Mouse (Mus musculus) limb, embryonic 13.5 days (tissue): ENCODE measurements around the gene Tmem129. TPM values are rescaled to one million over a fixed set of nuclear protein-coding genes. Genes with fewer than 3 reads are reported as not detected.

Source experiments
- polyA plus RNA-seq: library from polyadenylated mRNA; unstranded; fragments of >200 nt; fragmentation: Nextera tagmentation; extraction: Ambion mirVana; gene quantifications from 2 replicates; pipeline ENCODE4 v1.2.1, GENCODE M21; 2015

Tmem129 gene
- polyA plus RNA-seq, 1 experiment from 2014 or later, result 46.0 TPM

Other genes starting within 250 kb of the Tmem129 start
- not detected in 2 replicates for gene Nkx1-1, start 224.4 kb downstream of the Tmem129 start, polyA plus RNA-seq
- 69.6 and 80.0 TPM in 2 replicates for gene Fam53a, start 28.8 kb downstream of the Tmem129 start, polyA plus RNA-seq
- gene Gm9903, start 28.5 kb downstream of the Tmem129 start, polyA plus RNA-seq, result 0.56 and 0.66 TPM in 2 replicates
- gene Slbp, start 5.8 kb downstream of the Tmem129 start, polyA plus RNA-seq, result 252 and 254 TPM in 2 replicates
- gene Tacc3, start 288 bp downstream of the Tmem129 start, polyA plus RNA-seq, result 196 and 197 TPM in 2 replicates
- gene Fgfr3, start 63.3 kb upstream of the Tmem129 start, polyA plus RNA-seq, result 39.1 and 40.7 TPM in 2 replicates
- 43.6 and 48.2 TPM in 2 replicates for gene Letm1, start 124.4 kb upstream of the Tmem129 start, polyA plus RNA-seq
- 46.4 and 47.8 TPM in 2 replicates for gene Nsd2, start 162.3 kb upstream of the Tmem129 start, polyA plus RNA-seq